Mouse (Mus musculus): ENCODE results near the gene Arid3a.

DNA sequence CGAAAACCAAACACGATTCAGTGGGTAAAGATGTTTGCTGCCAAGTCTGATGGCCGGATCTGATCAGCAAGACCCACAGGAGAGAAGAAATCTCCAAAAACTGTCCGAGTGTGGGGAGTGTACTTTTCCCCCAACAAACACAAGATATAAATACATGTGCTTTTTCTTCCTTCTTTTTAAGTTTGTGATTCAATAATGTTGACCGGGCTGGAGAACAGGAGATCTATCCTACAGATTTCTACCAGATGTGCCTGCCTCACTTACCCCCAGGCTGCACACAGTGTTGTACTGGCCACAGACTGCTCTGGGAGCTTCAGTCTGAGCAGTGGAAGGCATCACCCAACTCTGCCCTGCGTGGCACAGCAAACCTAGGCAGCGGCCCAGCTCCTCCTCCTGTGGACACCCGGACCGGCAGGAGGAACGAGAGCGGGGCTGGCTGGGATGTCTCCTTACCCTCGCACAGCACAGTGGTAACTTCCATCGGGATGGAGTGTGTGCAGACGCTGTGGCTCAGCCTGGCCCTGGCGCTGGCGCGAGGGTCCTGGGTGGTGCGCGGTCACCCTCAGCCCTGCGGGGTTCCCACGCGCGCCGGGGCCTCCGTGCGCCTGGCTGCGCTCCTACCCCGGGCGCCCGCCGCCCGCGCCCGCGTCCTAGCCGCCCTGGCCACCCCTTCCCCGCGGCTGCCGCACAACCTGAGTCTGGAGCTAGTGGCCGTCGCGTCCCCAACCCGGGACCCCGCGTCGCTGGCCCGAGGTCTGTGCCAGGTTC, 43.8 kb downstream of the Arid3a start, which contains the start of gene Grin3b:
- TF ChIP-seq CTCF (IDR thresholded peaks at IDR 0.05; ENCODE audit: borderline replicate concordance, control insufficient read depth, extremely low read depth, insufficient read depth, low read length, poor library complexity) (no peak), POLR2A (IDR thresholded peaks at IDR 0.05; ENCODE audit: control insufficient read depth, extremely low read depth, insufficient read depth, low read length, poor library complexity) (no peak)
